Mouse (Mus musculus) brain, embryonic 14.5 days (tissue): ENCODE data around the gene Bace1.

Experiments
- CTCF ChIP-seq: fragments of 200-500 bp; IDR thresholded peaks from 2 replicates; pipeline ENCODE4 v1.5.1; 2012; ENCODE audit warnings: inconsistent platforms, mild to moderate bottlenecking, moderate library complexity, borderline replicate concordance; ENCODE audit not compliant: insufficient read depth, insufficient read length; ENCODE audit errors: extremely low read depth
- POLR2A ChIP-seq: fragments of 200-500 bp; IDR thresholded peaks from 2 replicates; pipeline ENCODE4 v1.6.1; 2012; ENCODE audit warnings: mild to moderate bottlenecking, inconsistent platforms, borderline replicate concordance; ENCODE audit not compliant: poor library complexity, insufficient read depth, insufficient read length, severe bottlenecking; ENCODE audit errors: extremely low read depth

DNA sequence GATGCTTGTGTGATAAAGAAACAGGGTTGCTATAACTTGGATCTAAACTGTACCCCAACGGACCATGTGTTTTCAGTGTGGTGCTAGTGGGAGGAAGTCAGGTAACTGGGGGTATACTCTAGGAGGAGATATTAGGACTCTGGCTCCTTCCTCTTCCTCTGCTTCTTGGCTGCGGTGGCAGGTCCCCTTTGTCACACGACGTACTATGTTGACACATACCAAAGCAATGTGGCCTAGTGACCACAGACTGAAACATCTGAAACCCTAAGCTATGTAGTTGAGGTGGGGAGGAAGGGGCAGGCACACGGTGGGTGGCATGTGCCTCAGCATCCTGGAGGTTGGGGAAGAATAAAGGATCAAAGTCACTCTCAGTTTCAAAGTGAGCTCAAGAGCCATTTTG is 12.9 kb downstream of the Bace1 start:
- TF ChIP-seq CTCF (no peak), POLR2A (no peak)
